Mouse (Mus musculus): ENCODE data around the gene Tent4b.

The Tent4b gene

DNA sequence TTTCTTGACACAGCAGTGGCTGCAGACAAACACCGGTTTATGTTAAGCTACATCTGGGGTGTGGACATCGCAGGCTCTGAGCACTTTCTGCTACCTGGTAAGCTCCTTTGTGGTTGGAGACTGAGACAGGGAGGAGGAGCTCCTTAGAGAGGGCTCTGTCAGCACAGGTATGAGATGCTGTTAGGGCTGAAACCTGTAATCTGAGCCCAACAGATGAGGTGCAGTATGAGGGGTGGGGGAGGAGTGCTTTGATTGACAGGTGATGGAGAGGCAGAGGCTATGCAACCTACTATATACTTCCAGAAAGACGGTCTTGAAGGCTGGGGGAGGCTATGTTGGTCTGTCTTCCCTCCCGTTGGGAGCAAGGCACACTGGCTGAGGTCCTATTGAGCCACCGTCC, 80.2 kb downstream of the Tent4b start:
- DNase-seq (ENCODE audit: low spot score in 2 of 2) = no peak

DNA sequence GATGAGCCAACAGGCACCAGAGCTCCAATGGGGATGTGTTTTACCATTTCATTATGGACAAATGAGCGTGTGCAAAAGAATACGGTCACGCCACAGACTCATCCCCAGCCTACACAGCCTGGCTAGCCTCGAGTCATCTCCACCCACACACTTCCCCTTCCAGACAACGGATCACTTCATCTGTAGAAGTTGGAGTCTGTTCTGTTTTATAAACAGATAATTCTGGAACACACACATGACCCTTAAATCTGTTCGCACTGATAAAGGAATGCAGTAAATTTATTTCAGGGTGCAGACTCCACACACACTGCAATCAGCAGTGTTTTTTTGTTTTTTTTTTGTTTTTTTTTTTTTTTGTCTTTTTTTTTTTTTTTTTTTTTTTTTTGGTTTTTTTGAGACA, 80.7 kb downstream of the Tent4b start:
- no peak for DNase-seq (ENCODE audit: low spot score in 2 of 2)

DNA sequence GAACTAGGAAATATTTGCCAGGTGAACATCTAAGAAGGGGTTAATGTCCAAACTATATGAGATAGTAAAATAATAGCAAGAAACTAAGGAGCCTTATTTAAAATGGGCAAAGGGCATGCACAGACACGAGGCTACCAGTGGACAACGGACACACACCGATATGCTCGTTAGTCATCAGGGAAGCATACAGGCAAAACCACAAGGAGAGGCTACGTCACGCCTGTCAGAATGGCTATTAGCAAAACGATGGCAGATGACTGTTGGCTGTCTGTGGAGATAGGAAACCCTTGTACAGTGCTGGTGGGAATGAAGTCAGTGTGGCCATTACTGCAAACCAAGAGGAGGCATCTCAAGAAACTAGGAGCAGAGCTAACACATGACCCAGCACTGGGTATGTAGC, 81.9 kb downstream of the Tent4b start:
- no peak for DNase-seq (ENCODE audit: low spot score in 2 of 2)

DNA sequence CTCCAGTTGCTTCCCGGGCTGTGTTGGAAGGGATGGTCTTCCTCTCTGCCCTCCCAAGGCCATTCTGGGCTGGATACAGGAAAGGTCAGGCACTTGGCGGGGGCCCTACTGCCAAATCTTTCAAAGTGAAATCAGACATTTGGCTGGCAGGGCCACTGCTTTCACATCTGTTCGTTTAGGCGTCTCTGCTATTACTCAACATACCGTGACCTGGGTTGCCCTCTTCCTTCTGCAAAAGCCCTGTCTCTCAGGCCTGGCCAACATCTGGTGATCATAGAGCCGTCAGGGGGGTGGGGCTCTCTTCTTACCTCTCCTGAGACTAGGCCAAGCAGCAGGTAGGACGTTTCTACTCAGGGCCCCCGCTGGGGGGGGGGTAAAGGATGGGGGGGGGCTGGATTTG, 83.7 kb downstream of the Tent4b start:
- no peak for DNase-seq (ENCODE audit: low spot score in 2 of 2)

DNA sequence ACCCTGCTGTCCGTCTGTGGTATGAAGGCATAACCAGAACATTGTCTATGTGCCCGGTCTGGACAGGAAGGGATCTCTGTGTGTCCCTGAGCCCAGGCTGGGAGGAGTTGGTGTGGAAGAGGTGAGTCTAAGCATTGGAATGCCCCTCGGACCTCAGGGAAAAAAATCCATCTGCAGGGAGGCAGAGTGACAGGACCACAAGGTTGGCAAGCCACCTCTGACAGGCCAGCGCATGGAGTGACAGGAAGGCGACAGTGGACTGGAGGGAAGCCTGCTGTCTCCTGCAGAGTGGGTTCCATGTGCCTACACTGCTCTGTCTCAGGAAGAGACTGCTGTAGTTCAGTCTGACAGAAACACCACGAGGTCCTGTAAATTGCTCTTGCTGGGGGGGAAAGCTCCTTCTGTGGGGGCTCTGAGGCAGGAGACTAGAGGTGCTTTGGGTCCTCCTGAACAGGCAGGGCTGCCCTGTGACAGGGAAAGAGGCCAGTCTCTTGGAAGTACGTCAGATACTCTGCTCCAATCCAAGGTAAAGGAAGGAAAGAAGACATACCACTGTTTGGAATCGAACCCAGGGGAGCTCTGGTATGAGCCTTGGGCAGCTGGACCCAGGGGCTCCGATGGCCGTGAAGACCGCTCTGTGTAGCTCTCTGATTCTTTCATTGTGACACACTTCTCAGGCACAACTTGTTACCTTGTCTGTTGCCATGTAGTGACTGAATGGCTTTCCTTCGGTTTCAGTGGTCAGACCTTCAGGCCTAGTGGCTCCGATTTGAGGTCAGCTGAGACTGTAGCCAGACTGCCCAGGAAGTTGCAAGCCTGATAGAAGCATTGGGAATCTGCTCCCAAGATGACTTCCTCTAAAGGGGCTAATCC, 84.5 kb downstream of the Tent4b start:
- DNase-seq (ENCODE audit: low spot score in 2 of 2) = no peak

DNA sequence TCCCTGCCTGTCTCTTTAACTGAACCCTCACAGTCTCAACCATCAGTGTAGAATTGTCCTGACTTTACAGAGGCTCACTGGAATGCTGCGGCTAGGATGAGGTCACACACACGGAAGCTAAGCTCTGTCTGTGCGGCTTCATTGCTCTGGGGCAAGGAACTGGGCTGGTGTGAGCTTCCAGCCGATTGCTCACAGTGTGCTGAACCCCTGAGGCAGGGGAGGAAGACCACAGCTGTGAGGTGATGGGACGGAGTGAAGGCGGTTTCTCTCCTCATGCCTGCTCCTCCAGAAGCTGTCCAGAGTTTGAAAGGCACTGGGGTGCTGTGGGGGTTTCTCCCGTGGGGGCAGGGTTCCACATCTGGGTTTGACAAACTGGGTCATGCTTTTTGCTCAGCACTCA, 85.7 kb downstream of the Tent4b start:
- no peak for DNase-seq (ENCODE audit: low spot score in 2 of 2)

DNA sequence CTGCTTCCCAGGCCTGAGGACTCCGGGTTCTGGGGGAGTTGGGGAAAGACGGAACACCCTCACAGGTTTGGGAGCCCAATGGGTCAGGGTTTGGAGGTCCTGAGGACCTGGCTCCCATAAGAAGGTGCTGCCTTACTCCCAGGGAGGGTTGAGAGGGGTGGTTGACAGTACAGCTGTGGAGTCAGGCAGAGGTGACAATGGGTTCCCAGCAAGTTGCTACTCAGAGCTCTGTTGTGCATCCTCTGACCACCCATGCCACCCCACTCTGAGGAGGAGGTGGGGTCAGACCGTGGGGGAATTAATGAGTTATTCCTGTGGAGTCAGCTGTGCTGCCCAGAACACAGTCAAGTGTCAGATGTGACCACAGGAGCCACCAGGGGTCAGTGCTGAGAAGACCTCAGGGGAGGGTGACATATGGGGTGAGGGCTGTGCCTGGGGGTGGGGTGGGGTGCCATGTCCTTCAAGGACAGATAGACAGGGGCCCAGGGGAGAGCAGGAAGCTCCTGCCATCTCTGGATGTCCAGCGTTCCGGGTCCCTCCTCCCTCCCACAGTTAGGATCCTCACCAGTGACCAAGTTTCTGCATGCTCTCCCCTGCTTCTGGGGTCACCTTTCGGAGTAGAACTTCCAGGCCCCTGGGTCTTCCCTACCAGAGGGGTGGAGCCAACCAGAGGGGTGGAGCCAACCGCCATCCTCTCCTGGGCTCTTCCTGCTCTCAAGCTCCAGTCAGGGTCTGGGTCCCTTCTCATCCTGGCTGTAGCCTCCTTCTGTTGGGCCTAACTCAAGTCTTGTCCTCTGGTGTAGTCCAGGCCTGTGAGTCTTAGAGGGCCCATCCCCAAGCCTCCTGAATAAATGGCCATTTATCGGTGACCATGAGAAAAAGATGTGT, 86.7 kb downstream of the Tent4b start:
- peak in 1 of 2 experiments; percentile 56 for DNase-seq (ENCODE audit: low spot score in 2 of 2)

DNA sequence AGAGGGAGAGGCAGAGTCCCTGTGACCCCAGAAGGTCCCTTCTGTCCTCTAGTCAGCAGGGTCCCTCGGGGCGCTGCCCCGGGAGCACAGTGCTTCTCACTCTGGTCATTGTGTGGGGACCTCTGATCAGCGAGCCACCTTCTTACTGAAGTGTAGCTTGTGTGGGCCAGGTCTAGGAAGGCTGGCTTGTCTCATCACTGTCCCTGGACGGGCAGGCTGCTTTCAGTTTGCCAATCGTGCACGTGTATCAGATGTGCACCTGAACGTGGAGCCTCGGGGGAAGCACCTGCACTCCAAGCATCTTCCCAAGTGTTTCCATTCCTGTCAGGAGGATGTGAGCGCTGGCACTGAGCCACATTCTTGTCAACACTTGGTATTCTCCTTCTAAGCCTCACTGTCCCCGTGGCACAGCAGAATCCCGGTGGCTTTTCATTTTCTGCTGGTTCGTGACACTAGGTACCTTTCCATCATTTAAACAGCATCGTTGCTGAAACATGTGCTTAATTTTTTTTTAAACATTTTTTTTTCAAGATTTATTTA, 87.5 kb downstream of the Tent4b start:
- no peak for DNase-seq (ENCODE audit: low spot score in 2 of 2)

DNA sequence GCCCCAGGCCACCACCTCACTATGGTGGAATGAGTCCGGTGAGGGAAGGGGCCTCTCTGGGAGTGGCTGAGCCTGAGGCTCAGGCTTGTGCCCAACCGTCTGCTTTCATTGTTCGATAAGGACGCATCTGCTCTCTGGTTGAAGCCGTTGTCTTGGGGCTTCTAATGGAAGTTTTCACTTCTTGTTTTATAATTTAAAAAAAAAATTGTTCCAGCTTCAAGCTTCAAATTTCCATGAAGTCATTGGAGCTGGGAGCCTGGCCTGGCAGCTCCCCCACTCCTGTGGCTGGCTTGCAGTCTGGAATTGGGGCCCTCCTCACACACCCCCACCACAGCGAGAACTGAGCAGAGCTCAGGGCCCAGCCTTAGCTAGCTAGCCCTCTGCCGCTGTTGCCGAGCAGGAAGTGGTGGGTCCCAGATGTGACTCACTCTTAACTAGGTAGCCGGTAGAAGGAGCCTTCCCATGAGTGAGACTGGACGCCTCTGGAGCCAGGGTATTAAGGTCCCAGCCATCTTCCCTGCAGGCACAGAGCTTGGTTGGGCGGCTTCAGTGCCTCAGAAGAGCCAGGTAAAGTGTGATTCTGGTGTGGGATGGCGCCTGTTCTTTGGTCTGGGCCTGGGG, 89.7 kb downstream of the Tent4b start:
- DNase-seq (ENCODE audit: low spot score in 2 of 2) = peak in 1 of 2 experiments; percentile 52

DNA sequence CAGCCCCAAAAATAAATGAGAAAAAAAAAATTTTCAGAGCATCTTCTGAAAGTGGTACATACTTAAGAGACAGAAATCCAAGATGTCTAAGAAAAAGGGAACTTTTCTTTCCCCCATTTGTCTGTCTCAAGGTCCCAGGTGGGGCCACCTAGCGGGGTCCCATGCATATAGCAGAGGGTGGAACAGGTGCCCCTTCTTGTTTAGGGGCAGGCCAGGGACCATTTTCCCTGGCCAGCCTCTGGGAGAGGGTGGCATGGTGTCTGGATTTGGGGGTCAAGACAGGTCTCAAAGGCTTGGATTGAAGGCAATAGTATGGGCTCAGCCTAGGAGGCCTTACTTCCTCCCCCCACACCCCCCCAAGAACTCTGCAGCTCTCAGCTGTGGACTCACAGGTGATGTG, 90.9 kb downstream of the Tent4b start:
- no peak for DNase-seq (ENCODE audit: low spot score in 2 of 2)

DNA sequence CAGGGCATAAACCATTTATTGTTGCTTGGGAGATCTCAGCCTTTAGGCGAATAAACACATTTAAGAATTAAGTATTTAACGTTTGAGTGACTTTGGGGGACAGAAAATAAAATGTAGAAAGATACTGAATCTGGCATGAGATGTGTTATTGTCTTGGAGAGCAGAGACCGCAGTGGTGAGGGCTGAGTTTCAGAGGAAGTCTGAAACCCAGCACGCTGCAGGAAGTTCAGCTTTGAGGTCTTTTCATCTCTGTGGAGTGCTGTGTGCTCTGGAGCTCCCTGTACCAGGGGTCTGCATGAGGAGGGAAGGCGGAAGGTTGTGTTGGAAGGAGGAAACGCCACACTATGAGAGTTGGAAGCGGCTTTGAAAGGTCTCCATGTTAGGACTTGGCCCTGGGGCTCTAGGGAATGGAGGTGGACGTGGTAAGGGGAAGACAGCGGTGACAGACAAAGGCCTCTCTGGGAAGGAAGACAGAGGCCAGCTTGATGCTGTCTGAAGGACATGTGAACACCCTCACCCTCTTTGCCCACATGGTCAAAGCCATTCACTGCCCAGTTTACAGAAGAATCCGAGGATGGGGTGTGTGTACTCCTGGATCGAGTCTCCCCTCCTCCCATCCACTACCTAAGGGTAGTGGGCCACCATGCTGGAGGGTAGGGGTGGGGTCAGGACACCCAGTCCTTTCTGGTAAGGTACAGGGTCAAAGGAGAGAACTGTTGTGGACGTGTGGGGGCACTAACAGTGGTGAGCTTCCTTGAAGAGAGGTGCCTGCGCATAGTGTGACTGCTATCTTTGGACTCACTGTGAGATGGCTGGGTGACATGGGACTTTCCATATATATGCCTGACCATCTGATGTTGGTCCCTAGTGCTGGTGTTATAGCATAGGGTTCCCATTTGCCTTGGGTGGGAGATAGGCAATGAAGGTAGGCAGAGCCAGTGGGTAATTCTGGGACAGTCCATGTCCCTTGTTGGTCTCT, 91.6 kb downstream of the Tent4b start:
- DNase-seq (ENCODE audit: low spot score in 2 of 2) = no peak

DNA sequence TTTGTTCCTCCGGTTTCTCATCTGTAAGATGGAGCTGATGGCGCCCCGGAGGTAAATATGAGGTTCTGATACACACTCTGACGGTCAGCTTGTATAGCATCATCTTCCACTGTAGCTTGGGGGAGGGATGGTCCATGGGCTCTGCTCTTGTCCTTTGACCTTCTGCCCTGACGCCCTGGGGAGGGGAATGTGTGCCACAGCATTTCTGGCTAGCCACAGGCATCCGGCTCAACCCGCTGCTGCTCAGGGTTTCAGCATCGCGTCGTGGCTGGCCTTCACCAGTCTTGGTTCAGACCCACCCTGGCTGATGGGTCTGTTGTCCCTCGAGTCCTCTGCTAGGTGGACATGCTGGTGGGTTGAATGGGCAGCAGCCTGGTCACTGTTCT, 92.3 kb downstream of the Tent4b start:
- no peak for DNase-seq (ENCODE audit: low spot score in 2 of 2)

DNA sequence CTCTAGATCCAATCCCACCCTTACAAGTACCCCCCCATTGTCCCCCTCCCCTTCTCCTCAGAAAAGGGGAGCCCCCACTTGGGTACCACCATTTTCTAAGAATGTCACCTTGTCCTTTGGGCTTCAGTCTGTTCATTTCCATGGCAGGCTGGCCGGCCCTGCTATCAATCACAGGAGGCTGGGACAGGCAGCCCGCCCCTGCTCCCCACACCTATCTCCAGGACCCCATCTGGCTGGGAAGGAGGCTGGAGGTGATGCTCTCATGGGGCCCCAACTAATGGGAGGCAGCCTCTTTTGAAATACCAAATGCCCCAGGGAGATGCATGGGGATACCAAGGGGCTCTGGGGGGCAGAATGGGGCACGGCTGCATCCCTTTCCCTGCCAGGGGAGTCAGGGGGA, 93.9 kb downstream of the Tent4b start:
- no peak for DNase-seq (ENCODE audit: low spot score in 2 of 2)

DNA sequence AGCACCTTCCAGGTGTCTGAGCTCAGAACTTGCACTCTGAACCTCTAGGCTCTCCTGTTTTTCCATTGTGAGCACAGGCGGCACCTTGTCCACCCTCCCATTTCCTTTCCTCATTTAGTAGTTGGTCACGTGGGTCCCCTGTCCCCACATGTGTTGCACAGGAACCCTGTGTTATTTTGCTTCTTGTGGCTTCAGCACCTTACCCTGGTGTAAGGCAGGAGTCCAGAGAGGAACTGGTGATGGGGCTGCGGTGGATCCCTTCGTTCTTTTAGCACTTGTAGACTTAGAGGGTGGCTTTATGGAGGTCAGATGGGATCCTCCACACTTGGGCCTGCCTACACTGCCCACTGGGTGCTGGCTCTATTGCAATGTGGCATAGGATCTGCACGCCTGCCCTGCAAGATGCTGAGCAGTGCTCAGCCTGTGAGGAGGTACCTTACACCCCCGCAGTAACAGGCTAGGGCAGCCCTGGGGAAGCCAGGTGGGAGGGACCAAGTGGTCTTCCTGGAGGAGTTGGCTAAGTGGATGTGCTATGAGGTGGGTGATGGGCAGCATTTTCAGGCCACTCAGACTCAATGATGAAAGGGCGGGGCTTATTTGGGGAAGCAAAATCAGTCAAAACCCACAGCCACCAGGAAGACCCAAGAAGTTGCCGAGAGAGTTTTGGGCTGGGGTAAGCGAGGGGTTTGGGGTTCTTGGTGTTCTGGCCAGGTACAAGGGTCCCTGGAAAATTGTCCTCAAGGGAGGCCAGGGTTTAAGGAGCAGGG, 94.8 kb downstream of the Tent4b start:
- peak in 1 of 2 experiments; percentile 42 for DNase-seq (ENCODE audit: low spot score in 2 of 2)

DNA sequence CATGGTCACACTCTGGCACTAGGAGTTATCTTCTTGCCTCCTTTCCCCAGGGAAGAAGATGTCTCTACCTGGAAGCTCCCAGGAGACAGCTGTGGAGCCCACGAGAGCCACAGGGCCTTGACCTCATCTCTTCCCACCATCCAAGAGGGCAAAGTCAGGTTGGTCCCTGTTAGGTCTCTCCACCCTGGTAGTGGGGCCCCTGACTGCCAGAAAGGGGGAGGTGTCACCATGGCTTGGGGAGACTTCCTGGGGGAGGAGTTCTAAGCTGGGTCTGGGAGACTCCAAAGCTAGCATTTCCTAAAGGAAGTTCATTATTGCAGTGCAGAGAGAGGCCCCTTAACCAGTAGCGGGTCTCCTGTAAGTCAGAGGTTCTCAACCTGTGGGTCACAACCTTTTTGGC, 96.0 kb downstream of the Tent4b start:
- DNase-seq (ENCODE audit: low spot score in 2 of 2) = no peak

DNA sequence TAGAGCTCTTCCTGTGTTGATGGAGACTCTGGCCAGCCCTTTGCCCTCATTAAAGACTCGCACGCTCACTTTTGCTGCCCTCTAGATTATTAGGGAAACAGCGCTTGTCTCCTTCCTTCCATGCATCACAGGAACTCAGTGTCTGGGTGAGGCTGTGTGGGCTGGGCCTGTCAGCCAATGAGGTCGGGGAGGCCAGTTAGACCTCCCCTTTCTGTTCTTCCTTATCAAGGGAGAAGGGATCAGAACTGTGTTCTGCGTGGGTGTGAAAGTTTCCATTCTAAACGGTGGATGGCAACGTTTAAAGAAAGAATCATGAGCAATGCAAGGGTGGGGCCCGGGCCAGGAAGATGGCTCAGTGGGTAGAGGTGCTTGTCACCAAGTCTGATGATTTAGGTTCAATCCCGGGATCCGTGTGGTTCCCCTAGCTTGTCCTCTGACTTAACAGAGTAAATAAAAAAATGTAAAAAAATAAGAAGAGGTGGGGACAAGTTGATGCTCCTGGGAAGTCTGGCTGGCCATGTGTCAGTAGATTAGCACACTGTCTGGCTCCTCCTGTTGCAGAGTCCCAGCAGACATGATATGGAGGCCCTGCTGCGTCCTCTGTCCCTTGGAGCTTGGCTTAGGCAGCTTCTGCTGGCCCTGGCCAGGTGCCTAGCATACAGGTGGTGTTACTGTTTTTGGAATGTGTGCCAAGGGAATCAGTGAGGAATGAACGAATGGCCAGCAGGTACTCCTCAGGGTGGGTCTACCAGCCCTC, 99.1 kb downstream of the Tent4b start:
- DNase-seq (ENCODE audit: low spot score in 2 of 2) = no peak

DNA sequence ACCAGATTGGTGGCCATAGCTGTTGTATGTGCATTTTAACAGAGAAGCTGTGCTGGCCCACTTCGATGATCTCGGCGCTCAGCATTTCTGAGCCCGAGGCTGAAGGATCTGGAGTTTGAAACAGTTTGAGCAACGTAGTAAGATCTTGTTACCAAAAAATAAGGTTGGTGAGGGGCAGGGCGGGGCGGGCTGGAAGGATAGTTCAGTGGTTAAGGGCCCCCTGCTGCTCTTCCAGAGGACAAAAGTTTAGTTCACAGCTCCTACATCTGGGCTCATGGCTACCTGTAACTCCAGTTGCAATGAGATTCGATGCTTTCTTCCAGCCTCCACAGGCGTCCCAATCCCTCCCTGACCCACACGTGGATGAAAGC, 99.7 kb downstream of the Tent4b start:
- no peak for DNase-seq (ENCODE audit: low spot score in 2 of 2)

DNA sequence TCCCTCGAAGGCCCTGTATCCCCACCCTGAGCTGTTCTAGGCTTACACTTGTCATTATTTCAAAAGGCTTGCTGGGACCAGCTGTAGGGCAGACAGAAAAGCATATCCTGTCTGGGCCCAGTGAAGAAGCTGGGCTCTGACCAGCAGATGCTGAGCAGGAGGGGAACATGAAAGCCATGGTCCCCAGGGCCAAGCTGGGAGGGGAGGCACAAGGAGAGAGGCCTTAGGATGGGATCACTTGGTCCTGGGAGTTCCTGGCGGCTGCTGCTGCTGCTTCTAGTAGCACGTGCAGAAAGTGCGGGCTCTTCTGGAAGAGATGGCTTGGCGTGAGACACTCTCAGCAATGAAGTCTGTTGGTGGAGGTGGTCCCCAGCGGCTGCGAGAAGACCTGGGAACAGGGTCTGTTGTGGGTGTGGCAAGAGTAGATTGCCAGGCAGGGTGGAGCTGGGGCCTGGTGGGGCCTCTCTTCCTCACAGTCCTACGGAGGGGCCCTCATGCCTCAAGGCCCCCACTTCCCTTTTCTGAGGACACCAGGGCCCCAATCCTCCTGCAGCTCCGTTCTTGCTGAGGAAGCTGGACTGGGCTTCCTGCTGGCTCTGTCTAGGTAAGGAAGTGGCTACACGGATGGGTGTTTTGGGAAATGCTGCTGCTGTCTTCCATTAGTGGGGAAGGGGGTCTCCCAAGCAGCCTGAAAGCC, 101.0 kb downstream of the Tent4b start:
- no peak for DNase-seq (ENCODE audit: low spot score in 2 of 2)

Measured in spleen, postnatal 14 days (tissue).